Mouse (Mus musculus): ENCODE measurements around the gene Ubxn10. TPM values are rescaled to one million over a fixed set of nuclear protein-coding genes. Genes with fewer than 3 reads are reported as not detected.

The Ubxn10 gene
- polyA plus RNA-seq, 1 experiment from 2014 or later = 6.6 TPM

- H3K36me3 ChIP-seq (ENCODE audit: control insufficient read depth, insufficient read depth, low read length) = no peaks in the 10 kb centered on the region
These were observed 9.9 kb upstream of the Ubxn10 start for GRCm38 (mm10) chr4:138746866-138747265.

DNA sequence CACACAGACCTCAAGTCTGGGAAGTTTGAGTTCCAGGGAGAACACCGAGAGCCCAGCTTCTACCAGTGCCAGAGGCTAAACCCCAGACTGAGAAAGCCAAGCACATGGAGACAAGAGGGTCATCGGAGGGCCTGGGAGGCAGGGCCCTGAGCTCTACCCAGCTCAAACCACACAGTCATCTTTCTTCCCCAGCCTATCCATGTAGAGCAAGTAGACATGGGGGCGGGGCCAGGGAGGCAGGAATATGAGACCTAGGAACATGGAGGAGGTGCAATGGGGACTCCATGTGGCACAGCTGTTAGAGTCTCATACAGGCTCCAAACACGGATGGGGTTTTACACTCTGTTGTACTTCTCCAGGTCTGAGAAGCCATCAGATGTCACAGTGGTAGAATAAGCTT, 8.9 kb upstream of the Ubxn10 start:
- H3K27ac ChIP-seq (ENCODE audit: low read length) = no peak overlapping the region
- no peaks in the 10 kb centered on the region for H3K27me3 ChIP-seq (ENCODE audit: control insufficient read depth, insufficient read depth, low read depth, low read length)
- peak; percentile 63; the same call in 1 of the 2 replicates for ATAC-seq (ENCODE audit: low read depth)
- 48% methylated on average over 4 of the region's 4 CpGs for WGBS
- H3K4me2 ChIP-seq (ENCODE audit: low read depth, low read length) = no peak overlapping the region
- no peaks in the 10 kb centered on the region for H3K9me3 ChIP-seq (ENCODE audit: control insufficient read depth, low read length)
- no peak overlapping the region for H3K4me3 ChIP-seq (ENCODE audit: low read length)
- H3K9ac ChIP-seq (ENCODE audit: low read length) = no peak overlapping the region
- H3K36me3 ChIP-seq (ENCODE audit: control insufficient read depth, insufficient read depth, low read length) = no peaks in the 10 kb centered on the region
- peaks cover 9% of the 10 kb centered on the region; the same call in 1 of the 2 replicates for H3K4me1 ChIP-seq (replicated peaks; ENCODE audit: control insufficient read depth, insufficient read depth, low read length)

More at GRCm38 (mm10) chr4:138746866-138747265, 9.9 kb upstream of the Ubxn10 start:
- no peak overlapping the region for H3K9ac ChIP-seq (ENCODE audit: low read length)
- no peak overlapping the region for H3K27ac ChIP-seq (ENCODE audit: low read length)
- WGBS = 84% methylated on average over 9 of the region's 9 CpGs
- no peak overlapping the region for H3K4me2 ChIP-seq (ENCODE audit: low read depth, low read length)
- peaks cover 9% of the 10 kb centered on the region; the same call in 1 of the 2 replicates for H3K4me1 ChIP-seq (replicated peaks; ENCODE audit: control insufficient read depth, insufficient read depth, low read length)
- H3K4me3 ChIP-seq (ENCODE audit: low read length) = no peak overlapping the region
- H3K27me3 ChIP-seq (ENCODE audit: control insufficient read depth, insufficient read depth, low read depth, low read length) = no peaks in the 10 kb centered on the region
- H3K9me3 ChIP-seq (ENCODE audit: control insufficient read depth, low read length) = no peaks in the 10 kb centered on the region
- ATAC-seq (ENCODE audit: low read depth) = no peak

GRCm38 (mm10) chr4:138739136-138739851, 2.3 kb upstream of the Ubxn10 start:
- no peaks in the 10 kb centered on the region for H3K9me3 ChIP-seq (ENCODE audit: control insufficient read depth, low read length)
- H3K27ac ChIP-seq (ENCODE audit: low read length) = no peak overlapping the region
- no peaks in the 10 kb centered on the region for H3K36me3 ChIP-seq (ENCODE audit: control insufficient read depth, insufficient read depth, low read length)
- WGBS = 24% methylated on average over 7 of the region's 7 CpGs
- peak; percentile 34; the same call in 1 of the 2 replicates for ATAC-seq (ENCODE audit: low read depth)
- H3K4me3 ChIP-seq (ENCODE audit: low read length) = no peak overlapping the region
- no peak overlapping the region for H3K4me2 ChIP-seq (ENCODE audit: low read depth, low read length)
- no peak overlapping the region for H3K9ac ChIP-seq (ENCODE audit: low read length)
- peaks cover 12% of the 10 kb centered on the region for H3K4me1 ChIP-seq (replicated peaks; ENCODE audit: control insufficient read depth, insufficient read depth, low read length)
- H3K27me3 ChIP-seq (ENCODE audit: control insufficient read depth, insufficient read depth, low read depth, low read length) = no peaks in the 10 kb centered on the region

DNA sequence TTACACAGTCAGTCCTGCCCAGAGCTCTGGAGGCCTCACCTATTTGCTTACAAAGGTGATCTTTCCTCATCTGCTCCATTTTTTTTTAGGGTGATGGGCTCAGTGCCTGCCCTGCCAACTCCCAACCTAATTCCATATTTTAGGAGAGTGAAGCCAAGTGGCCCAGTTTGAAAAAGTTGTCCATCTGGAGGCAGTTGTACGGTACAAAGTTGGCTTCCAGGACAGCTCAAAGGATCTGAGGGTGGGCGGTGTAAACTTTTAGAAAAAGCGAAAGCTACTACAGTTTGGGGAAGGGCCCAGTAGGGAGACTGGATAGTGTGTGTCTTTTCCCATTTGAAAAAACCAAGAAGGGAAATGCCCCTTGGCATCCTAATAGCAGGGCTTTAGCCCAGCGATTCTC, 2.1 kb downstream of the Ubxn10 start:
- Histone ChIP-seq H3K4me1 (replicated peaks; ENCODE audit: control insufficient read depth, insufficient read depth, low read length) (peaks cover 12% of the 10 kb centered on the region), H3K9ac (ENCODE audit: low read length) (no peak overlapping the region), H3K4me3 (ENCODE audit: low read length) (no peak overlapping the region), H3K9me3 (ENCODE audit: control insufficient read depth, low read length) (no peaks in the 10 kb centered on the region), H3K27me3 (ENCODE audit: control insufficient read depth, insufficient read depth, low read depth, low read length) (no peaks in the 10 kb centered on the region), H3K36me3 (ENCODE audit: control insufficient read depth, insufficient read depth, low read length) (no peaks in the 10 kb centered on the region), H3K4me2 (ENCODE audit: low read depth, low read length) (no peak overlapping the region), H3K27ac (ENCODE audit: low read length) (no peak overlapping the region)
- ATAC-seq (ENCODE audit: low read depth) = no peak
- WGBS = 81% methylated on average over 4 of the region's 4 CpGs

- Histone ChIP-seq H3K36me3 (ENCODE audit: control insufficient read depth, insufficient read depth, low read length) (no peaks in the 10 kb centered on the region), H3K4me1 (replicated peaks; ENCODE audit: control insufficient read depth, insufficient read depth, low read length) (peaks cover 11% of the 10 kb centered on the region), H3K4me2 (ENCODE audit: low read depth, low read length) (no peak overlapping the region), H3K27ac (ENCODE audit: low read length) (no peak overlapping the region), H3K9me3 (ENCODE audit: control insufficient read depth, low read length) (no peaks in the 10 kb centered on the region), H3K9ac (ENCODE audit: low read length) (no peak overlapping the region), H3K4me3 (ENCODE audit: low read length) (no peak overlapping the region), H3K27me3 (ENCODE audit: control insufficient read depth, insufficient read depth, low read depth, low read length) (no peaks in the 10 kb centered on the region)
- WGBS = 56% methylated on average over 7 of the region's 7 CpGs
- ATAC-seq (ENCODE audit: low read depth) = no peak; the same call in 1 of the 2 replicates
These were observed 2.9 kb downstream of the Ubxn10 start for GRCm38 (mm10) chr4:138734105-138734504.

DNA sequence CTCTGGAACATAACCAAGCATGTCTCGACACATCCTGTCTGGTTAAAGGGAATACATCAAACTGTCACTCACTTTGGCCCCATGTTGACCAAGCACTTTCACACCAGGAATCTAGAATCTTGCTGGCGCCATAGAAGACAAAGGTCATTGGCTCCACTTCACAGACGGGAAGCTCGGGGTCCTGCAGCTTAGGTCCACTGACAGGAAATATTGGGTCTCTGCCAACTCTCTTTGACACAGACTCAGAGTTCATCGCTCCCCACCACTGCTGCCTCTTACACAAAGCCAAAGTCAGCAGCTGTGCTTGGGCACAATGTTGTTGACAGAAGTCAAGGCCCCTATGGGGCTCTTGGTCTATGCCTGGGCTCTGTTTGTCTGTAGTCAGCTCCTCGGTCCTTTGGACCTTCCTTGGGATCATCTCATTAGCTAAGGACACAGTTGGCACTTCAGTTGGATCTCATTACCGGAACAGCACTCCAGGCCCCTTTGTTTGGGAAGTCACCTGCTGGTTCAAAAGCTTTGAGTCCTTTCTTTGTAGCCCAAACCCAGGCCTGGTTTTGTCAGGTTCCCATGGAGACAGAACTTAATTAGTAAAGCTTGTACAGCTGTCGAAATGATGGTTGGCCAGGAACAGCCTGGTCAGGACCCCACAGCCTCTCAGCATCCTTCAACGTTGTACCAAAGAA, 7.8 kb downstream of the Ubxn10 start:
- H3K9me3 ChIP-seq (ENCODE audit: control insufficient read depth, low read length) = no peaks in the 10 kb centered on the region
- peaks cover 35% of the 10 kb centered on the region for H3K4me1 ChIP-seq (replicated peaks; ENCODE audit: control insufficient read depth, insufficient read depth, low read length)
- no peak overlapping the region for H3K4me3 ChIP-seq (ENCODE audit: low read length)
- no peaks in the 10 kb centered on the region for H3K27me3 ChIP-seq (ENCODE audit: control insufficient read depth, insufficient read depth, low read depth, low read length)
- whole genome bisulfite sequencing = 23% methylated on average over 9 of the region's 9 CpGs
- H3K36me3 ChIP-seq (ENCODE audit: control insufficient read depth, insufficient read depth, low read length) = no peaks in the 10 kb centered on the region
- peak overlapping the region; percentile 63 for H3K27ac ChIP-seq (ENCODE audit: low read length)
- peak; percentile 92 for ATAC-seq (ENCODE audit: low read depth)
- H3K9ac ChIP-seq (ENCODE audit: low read length) = no peak overlapping the region
- no peak overlapping the region for H3K4me2 ChIP-seq (ENCODE audit: low read depth, low read length)

- H3K4me3 ChIP-seq (ENCODE audit: low read length) = no peak overlapping the region
- no peak overlapping the region for H3K9ac ChIP-seq (ENCODE audit: low read length)
- H3K4me1 ChIP-seq (replicated peaks; ENCODE audit: control insufficient read depth, insufficient read depth, low read length) = peaks cover 40% of the 10 kb centered on the region
- ATAC-seq (ENCODE audit: low read depth) = no peak
- H3K9me3 ChIP-seq (ENCODE audit: control insufficient read depth, low read length) = no peaks in the 10 kb centered on the region
- no peak overlapping the region for H3K4me2 ChIP-seq (ENCODE audit: low read depth, low read length)
- H3K27ac ChIP-seq (ENCODE audit: low read length) = no peak overlapping the region
- H3K27me3 ChIP-seq (ENCODE audit: control insufficient read depth, insufficient read depth, low read depth, low read length) = peaks cover 2% of the 10 kb centered on the region; the same call in 1 of the 2 replicates
- no peaks in the 10 kb centered on the region for H3K36me3 ChIP-seq (ENCODE audit: control insufficient read depth, insufficient read depth, low read length)
- WGBS = 50% methylated on average over 5 of the region's 5 CpGs
These were observed 11.2 kb downstream of the Ubxn10 start for GRCm38 (mm10) chr4:138725751-138726150.

DNA sequence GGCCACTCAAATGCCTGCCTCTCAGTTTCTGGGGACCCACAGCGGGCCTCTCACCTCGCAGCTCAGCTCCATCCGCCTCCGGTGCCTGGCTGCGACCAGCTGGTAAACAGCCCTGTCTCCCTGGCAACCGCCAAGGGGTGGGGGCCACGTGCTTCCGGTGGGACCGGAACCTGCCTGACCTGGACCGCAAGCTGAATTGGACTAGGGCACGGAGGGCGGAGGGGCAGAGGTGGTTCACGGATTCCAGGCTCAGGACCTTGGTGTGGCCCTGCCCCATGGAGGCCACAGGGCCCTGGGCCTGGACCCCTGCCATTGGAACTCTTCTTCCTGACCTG, 11.9 kb downstream of the Ubxn10 start:
- peak overlapping the region; percentile 15 for H3K27ac ChIP-seq (ENCODE audit: low read length)
- peak overlapping the region; percentile 17 for H3K4me3 ChIP-seq (ENCODE audit: low read length)
- peak overlapping the region; percentile 54 for H3K9ac ChIP-seq (ENCODE audit: low read length)
- WGBS = 4% methylated on average over 13 of the region's 13 CpGs
- no peaks in the 10 kb centered on the region for H3K9me3 ChIP-seq (ENCODE audit: control insufficient read depth, low read length)
- peak; percentile 39; the same call in 1 of the 2 replicates for ATAC-seq (ENCODE audit: low read depth)
- H3K4me1 ChIP-seq (replicated peaks; ENCODE audit: control insufficient read depth, insufficient read depth, low read length) = peaks cover 40% of the 10 kb centered on the region
- peaks cover 2% of the 10 kb centered on the region; the same call in 1 of the 2 replicates for H3K27me3 ChIP-seq (ENCODE audit: control insufficient read depth, insufficient read depth, low read depth, low read length)
- H3K36me3 ChIP-seq (ENCODE audit: control insufficient read depth, insufficient read depth, low read length) = no peaks in the 10 kb centered on the region
- H3K4me2 ChIP-seq (ENCODE audit: low read depth, low read length) = peak overlapping the region; percentile 57

DNA sequence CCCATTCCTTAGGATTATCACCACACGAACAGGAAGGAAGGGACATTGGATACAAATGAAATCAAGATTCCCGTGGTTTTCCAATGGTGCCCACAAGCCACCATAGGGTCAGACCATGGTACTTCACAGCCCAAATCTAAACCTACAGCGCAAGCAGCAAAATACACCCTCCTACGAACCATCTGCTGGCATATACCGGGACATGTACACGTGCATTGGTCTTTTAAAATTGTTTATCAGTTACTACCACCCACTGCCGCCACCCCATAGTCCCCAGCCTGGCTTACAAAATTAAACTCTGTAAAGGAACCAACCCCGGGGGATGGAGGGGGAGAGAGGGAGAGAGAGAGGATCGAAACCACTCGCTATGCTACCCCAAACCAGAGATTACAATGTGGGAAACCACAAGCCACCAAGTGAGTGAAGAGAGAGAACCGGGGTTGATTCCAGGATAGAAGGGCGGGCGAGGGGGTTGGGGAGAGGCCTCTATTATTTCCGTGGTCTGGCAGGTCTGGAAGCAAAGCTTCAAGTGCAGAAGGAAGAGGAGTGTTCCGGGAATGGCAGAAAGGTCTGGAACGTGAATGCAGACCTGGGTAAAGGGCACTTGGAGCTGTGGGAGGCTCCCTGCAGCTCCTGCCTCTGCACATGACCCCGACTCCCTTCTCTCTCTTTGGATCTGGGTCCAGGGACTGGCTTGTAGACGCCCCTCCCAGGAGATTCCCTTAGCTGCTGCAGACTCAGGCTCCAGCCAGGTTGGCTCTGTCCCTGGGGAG, 12.4 kb downstream of the Ubxn10 start, which contains the start of gene Pla2g2c:
Gene Pla2g2c, plus strand, starts transcription at position 439 of the 773 bp plus-strand sequence.
- Histone ChIP-seq H3K27ac (ENCODE audit: low read length) (peak within 1 kb of the TSS; percentile 15), H3K4me3 (ENCODE audit: low read length) (peak within 1 kb of the TSS; percentile 17), H3K9ac (ENCODE audit: low read length) (peak within 1 kb of the TSS; percentile 54), H3K4me1 (replicated peaks; ENCODE audit: control insufficient read depth, insufficient read depth, low read length) (peaks cover 39% of the 10 kb centered on the region), H3K4me2 (ENCODE audit: low read depth, low read length) (peak within 1 kb of the TSS; percentile 57), H3K9me3 (ENCODE audit: control insufficient read depth, low read length) (no peaks in the 10 kb centered on the region), H3K36me3 (ENCODE audit: control insufficient read depth, insufficient read depth, low read length) (no peaks in the 10 kb centered on the region), H3K27me3 (ENCODE audit: control insufficient read depth, insufficient read depth, low read depth, low read length) (peaks cover 2% of the 10 kb centered on the region; the same call in 1 of the 2 replicates)
- peak; percentile 5; the same call in 1 of the 2 replicates for ATAC-seq (ENCODE audit: low read depth)
- 30% methylated on average over 18 of the region's 18 CpGs for WGBS
